9 mouse cellular contexts compared by ENCODE assay signal in genomic region chr16:64748237-64748636, GRCm38 (mm10). TPM values are rescaled to one million over a fixed set of nuclear protein-coding genes. Genes with fewer than 3 reads are reported as not detected.
DNase-seq lines count a peak whose midpoint lies in the region; ATAC-seq and TF ChIP-seq lines count a peak whose summit lies in the region.
"Had no signal": no experiment of that assay in that cellular context is flagged by ENCODE, and none has a peak within 500 bp of the region (broad histone marks: within the 10 kb centered on the region; RNA-seq: fewer than 3 reads in every experiment).

No protein-coding gene starts in this region.

- no peak overlapping the region for H3K4me3 ChIP-seq in heart, embryonic 12.5 days
- no peak overlapping the region for H3K4me3 ChIP-seq in G1E (ENCODE audit: low read depth, low read length)
- H3K4me3 ChIP-seq in layer of hippocampus, adult 2 months: no peak overlapping the region
- H3K4me3 ChIP-seq: lung, embryonic 15.5 days had no signal

- 9% methylated on average over 10 of the region's 10 CpGs for WGBS in heart, embryonic 12.5 days

- no peaks in the 10 kb centered on the region for H3K4me1 ChIP-seq in heart, embryonic 12.5 days (replicated peaks)
- H3K4me1 ChIP-seq in G1E (ENCODE audit: insufficient read depth, low read depth, low read length): peaks cover 9% of the 10 kb centered on the region; the same call in 1 of the 2 replicates
- H3K4me1 ChIP-seq: lung, embryonic 15.5 days had no signal

- no peaks in the 10 kb centered on the region for H3K36me3 ChIP-seq in heart, embryonic 12.5 days
- H3K36me3 ChIP-seq in G1E (replicated peaks): no peaks in the 10 kb centered on the region
- H3K36me3 ChIP-seq: lung, embryonic 15.5 days had no signal

- no peak overlapping the region for H3K9ac ChIP-seq in heart, embryonic 12.5 days
- H3K9ac ChIP-seq: lung, embryonic 15.5 days had no signal

- ATAC-seq in heart, embryonic 12.5 days (ENCODE audit: insufficient number of reproducible peaks, low FRiP score): no peak
- ATAC-seq in G1E (ENCODE audit: extremely low read depth, insufficient number of reproducible peaks, low FRiP score, poor library complexity, severe bottlenecking): no peak
- peak; percentile 85 for ATAC-seq in frontal cortex, adult (ENCODE audit: low TSS enrichment)

- peak; percentile 85; the same call in 1 of the 2 replicates for TF ChIP-seq CTCF in G1E (IDR thresholded peaks at IDR 0.05; ENCODE audit: low read depth, low read length)
- TF ChIP-seq CTCF in layer of hippocampus, adult 2 months (conservative IDR thresholded peaks at IDR 0.05): peak; percentile 99

- H3K9me3 ChIP-seq in heart, embryonic 12.5 days (replicated peaks): peaks cover 6% of the 10 kb centered on the region
- H3K9me3 ChIP-seq in G1E (replicated peaks): no peaks in the 10 kb centered on the region
- H3K9me3 ChIP-seq: lung, embryonic 15.5 days had no signal

- H3K27ac ChIP-seq in heart, embryonic 12.5 days (ENCODE audit: poor library complexity, severe bottlenecking): no peak overlapping the region
- no peak overlapping the region for H3K27ac ChIP-seq in layer of hippocampus, adult 2 months
- H3K27ac ChIP-seq: lung, embryonic 15.5 days had no signal

- no peaks in the 10 kb centered on the region for H3K27me3 ChIP-seq in heart, embryonic 12.5 days (replicated peaks)
- H3K27me3 ChIP-seq in G1E (ENCODE audit: insufficient read depth, low read length): peaks cover 3% of the 10 kb centered on the region
- H3K27me3 ChIP-seq: lung, embryonic 15.5 days had no signal

- no peak overlapping the region for H3K4me2 ChIP-seq in heart, embryonic 12.5 days
- H3K4me2 ChIP-seq: lung, embryonic 15.5 days had no signal

- peak; percentile 22 to 74 for DNase-seq in heart, adult 18-20 months
- peak; percentile 16 for DNase-seq in G1E (ENCODE audit: low spot score)
- DNase-seq in cerebellum, adult 9-11 months: peak; percentile 47
- DNase-seq in layer of hippocampus, adult 2 months (ENCODE audit: low spot score in 2 of 2): peak; percentile 53 to 76
- peak; percentile 78 for DNase-seq in lung, postnatal 14 days
- DNase-seq in right cerebral cortex, postnatal 14 days: peak; percentile 82

RNA-seq across cellular contexts. Expression of gene 4930453N24Rik, which starts 22.7 kb away (rescaled TPM):
- 10 to 100 TPM; 22.8 to 25.3 TPM for total RNA-seq in heart, adult 18-20 months (2021)
- 17.0 and 17.2 TPM in 2 replicates for polyA plus RNA-seq in heart, embryonic 12.5 days (2016; fragmentation: Nextera tagmentation; extraction: Ambion mirVana)
- total RNA-seq in G1E (2014; fragmentation: Nextera tagmentation) (49.7 and 57.1 TPM in 2 replicates), G1E (2017) (40.4 and 41.1 TPM in 2 replicates)
- 11.2 and 12.6 TPM in 2 replicates for polyA plus RNA-seq in G1E (2012)
- total RNA-seq in layer of hippocampus, adult 2 months (2021): 10 to 100 TPM; 21.4 to 24.9 TPM

Comparison
In these comparisons a context has a peak if more than half of its experiments do, and no peak if none do; other contexts are left out.
1. DNase-seq: peak in every context shown above with its lines; median percentile 82 in right cerebral cortex, postnatal 14 days; 78 in lung, postnatal 14 days; 64 in layer of hippocampus, adult 2 months; 48 in heart, adult 18-20 months; 47 in cerebellum, adult 9-11 months; 16 in G1E.